Mouse (Mus musculus) fat pad, adult 2 months (tissue): ENCODE measurements around the gene Ncl.

Experiments
- DNase-seq: peaks from one replicate; pipeline ENCODE4 v3.0.0-alpha.2; 2011; ENCODE audit warnings: low read depth, low spot score; ENCODE audit errors: extremely low read depth

Ncl gene

DNA sequence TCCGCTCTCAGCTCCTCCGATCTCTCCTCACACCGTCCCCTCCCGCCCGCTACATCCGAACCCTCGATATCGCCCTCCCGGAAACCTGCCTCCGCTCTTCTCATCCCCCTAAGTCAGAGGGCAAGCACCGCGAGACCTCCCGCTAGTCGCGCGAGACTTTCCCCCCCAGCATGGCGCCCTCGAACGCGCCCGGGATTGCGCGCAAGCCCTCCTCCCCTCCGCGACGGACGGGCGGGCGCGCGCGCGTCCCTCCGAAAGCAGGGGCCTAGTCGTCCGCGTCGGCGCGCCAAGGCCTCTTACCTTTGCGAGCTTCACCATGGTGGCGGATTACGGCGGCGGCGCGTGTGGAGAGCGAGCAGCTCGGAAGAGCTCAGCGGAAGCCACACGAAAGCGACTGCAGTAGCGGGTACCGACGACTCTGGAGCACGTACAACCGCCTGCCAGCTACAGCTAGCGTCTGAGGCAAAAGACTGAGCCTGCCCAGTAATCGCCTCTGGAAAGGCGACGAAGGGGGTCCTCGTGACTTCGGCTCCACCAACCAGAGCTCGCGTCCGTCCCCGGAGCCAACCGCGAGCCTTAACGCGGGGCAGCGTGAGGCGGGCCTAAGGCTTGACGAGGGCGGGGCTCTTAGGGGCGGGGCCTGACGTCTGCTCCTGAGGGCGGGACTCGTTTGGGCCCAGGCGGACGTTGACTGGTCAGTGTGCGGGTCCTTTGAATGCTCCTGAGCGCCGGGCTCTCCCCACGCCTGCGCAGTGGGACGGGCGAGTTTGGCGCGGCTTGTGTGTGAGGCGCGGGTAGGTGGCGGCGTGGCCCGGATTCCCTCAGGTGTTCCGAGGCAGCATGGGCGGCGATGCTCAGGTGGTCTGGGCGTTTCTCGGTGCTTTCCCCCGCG is at the start of gene Ncl:
TSS of gene Ncl (minus strand) at position 495 of the 892 bp plus-strand sequence.
- DNase-seq = peak; percentile 83

DNA sequence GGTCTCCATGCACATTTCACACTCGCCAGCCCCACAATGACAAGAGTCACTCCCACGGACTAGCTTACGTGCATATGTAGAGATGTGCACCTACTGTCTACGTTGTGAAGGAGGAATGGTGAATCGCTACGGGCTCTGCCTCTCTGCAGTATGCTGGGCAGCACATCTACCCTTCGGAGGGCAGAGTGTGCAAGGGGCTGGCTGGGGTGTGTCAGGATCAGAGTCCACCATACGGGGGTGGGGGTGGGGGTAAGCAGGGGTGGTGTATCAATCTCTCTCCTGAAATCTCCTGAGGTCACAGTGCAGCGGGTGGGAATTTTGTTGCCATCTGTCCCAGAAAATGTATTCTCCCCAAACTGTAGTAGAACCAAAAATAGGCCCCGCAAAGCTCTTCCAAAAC is 49.3 kb upstream of the Ncl start:
- DNase-seq = no peak

DNA sequence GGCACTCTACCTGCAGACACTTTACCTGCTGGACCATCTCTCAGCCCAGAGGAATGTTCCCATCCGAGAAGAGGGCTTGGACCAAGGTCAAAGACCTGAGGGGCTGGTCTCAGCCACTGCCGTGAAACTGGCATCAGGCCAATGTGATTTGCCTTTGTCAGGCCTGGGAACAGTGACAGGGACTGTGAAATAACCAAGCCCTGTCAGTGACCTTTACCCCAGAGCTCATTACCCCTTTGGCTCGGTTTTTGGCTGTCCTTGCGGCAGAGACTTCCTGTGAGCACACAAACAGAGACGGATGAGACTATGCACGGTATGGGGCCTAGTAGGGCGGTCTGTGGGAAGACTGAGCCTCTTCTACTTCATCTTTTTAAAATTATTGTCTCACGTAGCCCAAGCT is 47.7 kb upstream of the Ncl start:
- no peak for DNase-seq

DNA sequence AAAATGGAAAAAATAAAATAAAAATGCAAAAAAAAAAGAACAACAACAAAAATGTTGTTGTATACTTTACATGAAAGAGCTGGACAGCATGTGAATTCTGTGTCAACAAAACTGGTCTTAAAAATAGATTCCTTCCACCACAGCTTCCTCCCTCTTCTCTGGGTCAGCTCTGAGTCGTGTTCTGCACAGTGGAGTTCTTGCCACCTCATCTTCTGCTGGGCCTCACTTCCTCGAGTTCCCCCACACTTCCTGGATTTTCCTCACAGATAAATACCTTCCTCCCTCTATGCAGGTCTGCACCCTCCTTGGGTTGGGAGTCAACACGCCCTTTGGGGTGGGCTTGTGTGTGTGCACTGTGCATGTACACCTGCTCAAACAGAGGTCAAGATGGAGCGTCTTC is 47.1 kb upstream of the Ncl start:
- DNase-seq = no peak

DNA sequence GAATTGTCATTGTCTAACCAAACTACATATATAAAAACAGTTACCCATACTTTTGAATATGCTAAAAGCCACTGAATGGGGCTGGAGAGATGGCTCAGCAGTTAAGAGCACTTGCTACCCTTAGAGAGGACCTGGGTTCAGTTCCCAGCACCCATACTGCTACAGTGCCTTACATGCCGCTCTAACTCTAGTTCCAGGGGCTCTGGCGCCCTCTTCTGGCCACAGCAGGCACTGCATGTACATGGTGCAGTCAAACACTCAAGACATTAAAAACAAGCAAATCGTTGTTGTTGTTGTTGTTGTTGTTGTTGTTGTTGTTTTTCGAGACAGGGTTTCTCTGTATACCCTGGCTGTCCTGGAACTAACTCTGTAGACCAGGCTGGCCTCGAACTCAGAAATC is 45.6 kb upstream of the Ncl start:
- DNase-seq = no peak

DNA sequence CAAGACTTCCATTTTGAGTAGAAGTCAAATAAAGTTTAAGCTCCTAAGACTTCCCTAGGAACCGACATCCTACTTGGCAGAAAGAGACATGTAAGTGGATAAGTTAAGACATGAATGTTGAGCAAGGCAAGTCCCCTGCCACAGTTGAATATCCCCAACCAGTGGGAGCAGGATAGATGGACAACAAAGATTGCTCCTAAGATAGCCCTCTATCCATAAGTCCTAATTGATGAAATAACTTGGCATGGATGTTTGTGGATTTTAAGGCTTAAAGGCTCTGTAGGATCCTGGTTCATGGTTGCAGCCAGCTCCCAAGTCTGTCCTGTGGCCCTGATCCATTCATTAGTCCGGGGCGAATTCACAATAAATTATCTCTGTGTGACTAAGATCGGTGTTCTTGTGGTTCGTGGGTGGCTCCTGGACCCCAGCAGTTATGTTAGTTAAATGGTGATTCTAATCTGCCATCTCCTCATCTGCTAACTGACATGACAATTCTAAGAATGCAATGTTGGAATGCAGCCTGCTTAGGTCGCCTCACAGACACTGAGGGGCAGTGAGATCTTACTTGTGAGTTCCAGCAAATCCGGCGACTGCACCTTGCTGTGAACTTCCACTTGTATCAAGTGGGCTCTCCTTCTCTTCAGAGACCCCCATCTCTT is 41.0 kb upstream of the Ncl start:
- peak; percentile 98 for DNase-seq

DNA sequence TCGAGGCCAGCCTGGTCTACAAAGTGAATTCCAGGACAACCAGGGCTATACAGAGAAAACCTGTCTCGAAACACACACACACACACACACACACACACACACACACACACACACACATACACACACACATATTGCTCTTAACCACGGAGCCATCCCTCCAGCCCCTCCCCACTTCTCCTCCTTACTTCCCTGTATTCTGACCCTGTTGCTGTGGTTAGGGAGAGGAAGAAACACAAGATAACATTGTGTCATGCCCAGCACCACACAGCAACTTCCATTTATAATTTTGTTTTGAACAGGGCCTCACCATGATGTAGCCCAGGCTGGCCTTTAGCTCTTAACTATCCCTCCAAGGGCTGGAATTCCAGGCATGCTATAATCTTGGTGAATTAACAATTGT is 40.1 kb upstream of the Ncl start:
- DNase-seq = no peak

DNA sequence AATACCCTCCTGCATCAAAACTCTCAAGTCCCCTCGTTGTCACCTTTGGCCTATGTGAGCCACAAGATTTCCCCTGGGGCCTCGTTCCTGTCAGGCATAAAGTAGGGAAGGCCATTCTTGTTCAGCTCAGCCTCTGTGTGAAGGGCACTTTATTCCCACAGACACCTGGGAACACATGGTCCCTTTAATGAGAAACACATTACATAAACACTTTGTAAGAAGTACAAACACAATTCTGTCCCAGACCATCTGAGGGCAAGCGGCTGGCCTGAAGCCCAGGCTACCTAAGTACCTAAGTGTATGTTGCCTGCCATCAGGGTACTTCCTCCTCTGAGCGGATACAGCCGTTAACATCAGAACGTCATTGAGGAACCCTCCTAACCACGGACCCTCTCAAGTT is 39.0 kb upstream of the Ncl start:
- DNase-seq = no peak

DNA sequence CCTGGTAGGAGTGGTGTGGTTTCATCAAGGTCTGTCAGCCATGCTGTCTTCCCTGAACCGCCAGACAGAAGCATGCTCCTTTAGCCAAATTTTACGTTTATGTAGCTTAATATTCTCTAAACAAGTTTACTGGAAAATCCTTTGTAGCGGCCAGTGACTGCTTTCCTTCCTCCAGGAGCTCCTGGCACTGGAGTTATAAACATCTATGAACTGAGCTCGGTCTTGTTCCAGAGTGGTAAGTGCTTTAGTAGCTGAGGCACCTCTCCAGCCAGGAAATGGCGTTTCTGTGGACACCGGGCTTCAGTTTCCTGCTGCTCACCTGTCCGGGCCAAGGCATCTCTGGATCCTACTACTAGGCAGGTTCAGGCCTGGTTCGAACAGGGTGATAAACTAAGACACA is 38.4 kb upstream of the Ncl start:
- DNase-seq = no peak

DNA sequence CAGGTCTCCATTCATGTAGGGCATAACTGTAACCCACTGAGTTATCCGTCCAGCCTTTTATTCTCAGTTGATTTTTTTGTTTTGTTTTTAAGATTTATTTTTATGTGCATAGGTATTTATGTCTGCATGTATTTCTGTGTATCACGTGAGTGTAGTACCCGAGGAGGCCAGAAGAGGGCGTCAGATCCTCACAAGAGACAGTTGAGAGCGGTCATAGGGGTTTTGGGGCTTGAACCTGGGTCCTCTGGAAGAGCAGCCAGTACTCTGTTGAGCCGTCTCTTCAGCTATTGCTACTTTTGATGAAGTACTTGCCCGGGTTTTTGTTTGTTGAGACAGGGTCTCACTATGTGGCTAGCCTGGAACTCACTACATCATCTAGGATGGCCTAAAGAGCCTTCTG is 36.7 kb upstream of the Ncl start:
- no peak for DNase-seq

DNA sequence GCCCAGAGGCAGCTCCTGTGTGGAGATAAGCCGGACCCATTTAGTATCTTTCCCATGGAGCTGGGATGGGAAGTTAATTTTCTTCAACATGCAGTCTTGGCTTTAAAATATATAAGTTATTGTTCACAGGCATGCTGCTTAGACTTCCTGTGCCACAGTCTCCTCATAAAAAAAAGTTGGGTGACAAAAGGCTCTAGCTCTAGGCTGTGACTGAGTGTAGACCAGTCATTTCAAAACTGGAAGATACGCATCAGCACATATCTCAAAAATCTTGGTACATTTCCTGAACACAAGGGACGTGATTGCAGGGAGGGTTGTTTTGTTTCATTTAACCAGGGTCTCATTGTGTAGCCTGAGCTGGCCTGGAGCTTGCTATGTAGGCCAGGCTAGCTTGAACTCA is 35.0 kb upstream of the Ncl start:
- no peak for DNase-seq

DNA sequence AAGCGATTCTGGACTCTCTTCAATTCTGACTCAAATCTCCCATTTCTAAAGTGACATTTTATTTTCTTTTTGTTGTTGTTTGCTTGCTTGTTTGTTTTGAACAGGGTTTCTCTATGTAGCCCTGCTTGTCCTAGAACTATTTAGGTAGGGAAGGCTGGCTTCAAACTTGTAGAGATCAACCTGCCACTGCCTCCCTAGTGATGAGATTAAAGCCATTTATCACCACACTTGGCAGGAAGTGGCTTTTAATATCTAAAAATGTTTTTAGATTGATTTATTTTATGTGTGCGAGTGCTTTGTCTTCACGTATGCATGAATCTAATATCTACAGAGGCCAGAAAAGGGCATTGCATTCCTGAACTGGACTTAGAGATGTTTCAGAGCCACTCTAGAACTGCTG is 34.0 kb upstream of the Ncl start:
- no peak for DNase-seq

DNA sequence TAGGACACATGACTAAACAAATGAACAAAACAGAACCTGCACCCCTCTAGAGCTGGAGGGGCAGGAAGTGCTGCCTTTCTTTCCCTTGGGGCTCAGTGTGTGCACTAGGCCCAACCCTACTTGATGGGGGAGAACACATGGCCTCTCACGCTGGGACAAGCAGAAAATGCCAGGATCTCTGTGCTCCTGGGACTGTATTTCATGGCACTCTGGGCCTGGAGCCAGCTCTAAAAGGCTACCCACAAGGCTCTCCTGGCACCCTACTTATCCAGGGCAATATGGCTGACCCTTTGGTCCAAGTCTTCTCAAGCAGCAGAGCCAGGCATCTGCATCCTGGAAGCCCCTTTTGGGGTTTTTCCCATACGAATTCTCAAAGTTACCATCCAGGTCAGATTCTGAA is 32.2 kb upstream of the Ncl start:
- no peak for DNase-seq

DNA sequence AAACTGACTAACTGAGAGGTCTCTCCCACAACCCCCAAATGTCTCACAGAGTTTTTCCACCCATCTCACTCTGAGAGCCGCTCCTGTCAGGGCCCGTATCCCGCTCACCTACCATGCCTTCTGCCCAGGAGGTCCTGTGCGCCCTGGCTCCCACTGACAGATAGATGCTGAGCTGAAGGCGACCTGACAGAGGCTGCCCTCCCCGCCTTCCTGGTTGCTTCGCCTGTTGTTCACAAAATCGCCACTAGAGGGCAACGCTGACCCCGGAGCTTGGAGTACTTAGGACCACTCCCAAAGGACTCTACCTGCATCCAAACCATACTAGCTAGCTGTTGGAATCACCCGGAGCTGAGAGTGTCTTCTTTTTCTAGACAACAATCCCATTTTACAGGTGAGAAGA is 30.0 kb upstream of the Ncl start:
- DNase-seq = no peak

DNA sequence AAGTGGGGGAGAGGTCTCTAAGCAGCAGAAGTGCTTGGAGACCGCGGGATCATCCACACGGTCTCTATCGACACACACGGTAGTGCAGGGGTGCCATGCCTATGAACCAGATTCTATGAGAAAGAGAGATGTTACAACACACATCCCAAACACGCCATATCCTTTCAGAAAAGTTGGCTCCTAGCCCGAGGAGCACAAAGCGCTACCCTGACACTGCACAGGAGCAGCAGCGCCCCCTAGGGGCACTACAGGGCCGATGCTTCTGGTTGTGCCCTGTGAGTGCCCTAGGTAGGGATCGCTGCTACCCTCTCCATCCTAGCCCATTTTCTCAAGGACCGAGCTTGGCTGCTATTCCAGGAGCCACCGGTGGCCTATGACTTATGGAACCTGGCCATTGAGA is 21.8 kb upstream of the Ncl start:
- DNase-seq = no peak

DNA sequence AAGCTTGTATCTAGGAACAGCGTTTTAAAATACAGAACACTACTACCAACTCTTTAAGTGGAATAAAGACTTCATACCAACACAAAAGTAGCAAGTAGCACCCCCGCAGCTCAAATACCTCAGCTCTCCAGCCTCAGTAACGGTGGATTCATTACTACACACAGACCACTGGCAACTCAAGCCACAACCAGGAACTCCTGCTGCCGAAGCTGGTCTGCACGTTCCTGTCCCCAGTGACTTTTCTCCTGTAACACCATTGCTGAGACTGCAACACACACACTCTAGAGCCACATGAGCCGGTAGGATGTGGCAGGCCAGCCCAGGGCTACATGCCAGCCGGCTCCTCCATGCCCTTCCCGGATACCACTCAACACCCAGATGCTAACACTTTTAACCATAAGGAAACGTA is 20.0 kb upstream of the Ncl start:
- DNase-seq = no peak

DNA sequence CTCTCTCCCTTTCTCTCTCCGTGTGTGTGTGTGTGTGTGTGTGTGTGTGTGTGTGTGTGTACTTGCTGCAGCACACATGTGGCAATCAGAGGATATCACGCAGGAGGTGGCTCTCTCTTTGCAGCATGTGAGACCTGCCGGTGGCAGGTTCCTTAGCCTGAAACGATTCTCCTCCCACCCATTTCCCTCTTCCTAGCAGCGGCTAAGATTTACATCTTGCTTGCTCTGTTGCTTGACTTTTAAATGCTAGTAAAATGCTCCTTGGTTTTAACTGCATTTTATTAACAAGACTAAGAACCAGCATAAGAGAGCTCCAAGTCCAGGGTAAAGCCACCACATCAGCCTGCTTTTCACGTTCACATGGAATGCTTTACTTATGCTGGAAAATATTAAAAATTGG is 19.5 kb upstream of the Ncl start:
- DNase-seq = no peak

DNA sequence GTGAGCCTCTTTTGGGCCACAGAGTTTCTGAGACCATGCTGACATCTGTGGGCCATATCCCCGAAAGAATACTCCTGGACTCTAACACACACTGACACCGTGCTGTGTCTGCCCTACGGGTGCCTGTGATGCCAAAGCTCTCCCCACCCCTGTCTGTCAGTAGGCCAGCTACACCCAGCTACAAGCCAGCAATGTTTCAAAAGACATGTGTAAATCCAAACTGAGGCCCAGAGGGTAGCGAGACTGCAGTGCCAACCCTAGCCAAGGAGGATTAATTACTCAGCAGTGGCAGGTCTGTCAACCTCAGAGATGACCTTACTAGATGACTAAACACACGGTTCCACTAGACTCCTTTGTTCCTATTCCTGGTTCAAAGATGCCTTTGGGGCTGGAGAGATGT is 17.2 kb upstream of the Ncl start:
- peak; percentile 62 for DNase-seq

DNA sequence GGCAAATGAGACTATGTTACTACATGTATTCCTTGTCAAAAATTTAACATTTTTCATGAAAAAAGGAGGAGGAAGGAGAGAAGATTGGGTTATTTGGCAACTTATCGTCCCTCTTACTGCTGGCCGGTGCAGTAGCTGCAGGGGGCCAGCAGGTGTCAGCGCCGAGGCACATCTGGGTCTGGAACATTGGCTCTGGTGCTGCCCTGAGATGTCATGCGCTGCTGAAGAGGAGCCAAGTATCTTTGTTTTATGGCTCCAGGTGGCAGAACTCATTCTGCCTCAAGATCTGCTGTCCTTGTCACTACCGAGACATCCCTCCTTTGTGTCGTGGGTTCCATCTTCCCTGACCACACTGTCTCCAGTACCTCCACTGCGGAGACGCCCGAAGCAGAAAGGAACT is 12.8 kb upstream of the Ncl start:
- DNase-seq = no peak

DNA sequence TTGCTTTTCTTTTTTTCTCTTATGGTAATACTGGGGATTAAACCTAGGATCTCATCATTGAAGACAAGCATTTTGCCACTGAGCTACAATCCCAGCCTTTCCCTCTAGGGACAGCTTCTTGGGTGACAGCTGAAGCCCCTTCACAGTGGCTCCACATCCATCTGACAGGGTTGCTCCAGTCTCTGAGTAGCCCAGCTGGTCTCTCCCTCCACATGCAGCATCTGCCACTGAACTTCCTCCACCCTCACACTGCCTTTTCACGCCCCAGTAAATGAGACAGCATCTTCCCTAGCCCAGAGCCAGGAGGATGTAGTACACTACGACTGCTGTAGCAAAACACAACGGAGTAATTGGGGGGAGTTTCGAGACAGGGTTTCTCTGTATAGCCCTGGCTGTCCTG is 8.9 kb upstream of the Ncl start:
- no peak for DNase-seq

DNA sequence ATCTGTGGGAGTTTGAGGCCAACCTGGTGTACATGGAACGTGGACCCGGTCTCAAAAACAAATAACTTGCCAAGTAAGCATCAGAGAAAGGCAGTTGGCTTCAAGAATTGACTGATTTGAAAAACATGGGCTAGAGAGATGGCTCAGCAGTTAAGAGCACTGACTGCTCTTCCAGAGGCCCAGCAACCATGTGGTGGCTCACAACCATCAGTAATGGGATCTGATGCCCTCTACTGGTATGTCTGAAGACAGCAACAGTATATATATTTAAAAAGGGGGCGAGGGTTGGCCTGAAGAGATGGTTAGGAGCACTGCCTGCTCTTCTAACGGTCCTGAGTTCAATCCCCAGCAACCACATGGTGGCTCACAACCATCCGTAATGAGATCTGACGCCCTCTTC is 4.5 kb upstream of the Ncl start:
- DNase-seq = no peak

DNA sequence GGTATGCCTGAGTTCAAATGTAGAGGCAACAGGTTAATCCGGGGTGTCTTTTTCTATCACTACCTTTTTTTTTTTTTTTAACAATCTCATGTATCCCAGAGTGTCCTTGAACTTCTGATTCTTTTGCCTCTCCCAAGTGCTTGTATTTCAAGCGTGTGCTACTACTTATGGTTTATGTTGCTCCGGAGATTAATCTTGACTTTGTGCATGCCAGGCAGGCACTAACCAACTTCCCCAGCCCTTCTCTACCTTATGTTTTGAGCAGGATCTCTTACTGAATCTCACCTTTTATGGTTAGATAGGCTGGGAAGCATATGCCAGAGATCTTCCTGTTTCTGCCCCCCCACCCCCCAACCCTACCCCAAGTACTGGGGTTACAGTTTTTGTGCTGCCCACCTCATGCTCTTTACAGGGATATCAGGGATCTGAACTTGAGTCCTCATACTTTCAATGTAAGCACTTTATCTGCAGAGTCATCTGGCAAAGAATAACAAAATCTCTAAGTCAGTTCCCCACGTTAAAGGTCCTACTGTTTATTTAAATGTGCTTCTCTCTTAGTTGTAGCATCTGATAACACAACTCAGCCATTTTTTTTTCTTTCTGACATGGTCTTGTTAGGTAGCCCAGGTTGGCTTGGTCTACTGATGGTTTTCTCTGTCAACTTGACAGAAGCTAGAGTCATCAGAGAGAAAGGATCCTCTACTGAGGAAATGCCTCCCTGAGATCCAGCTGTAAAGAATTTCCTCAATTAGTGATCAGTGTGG is 2.8 kb upstream of the Ncl start:
- no peak for DNase-seq
